Mouse (Mus musculus) hindbrain, embryonic 11.5 days (tissue): ENCODE results near the gene Rarg. TPM values are rescaled to one million over a fixed set of nuclear protein-coding genes. Genes with fewer than 3 reads are reported as not detected.

Experiments used
- ATAC-seq: fragments of 200-750 bp; cut with Nextera tagmentation; 2 replicates; pipeline ENCODE4 v1.8.0; 2017; ENCODE audit warnings: mild to moderate bottlenecking, moderate TSS enrichment, moderate library complexity; ENCODE audit not compliant: low FRiP score
- DNase-seq: peaks from one replicate; pipeline ENCODE4 v3.0.0-alpha.2; 2015; ENCODE audit warnings: low spot score
- H3K27ac ChIP-seq: fragments of 300-500 bp; sonication (generic); 2 replicates; pipeline ENCODE4 v1.5.1; 2014; ENCODE audit warnings: mild to moderate bottlenecking, low read depth, low read length
- H3K27me3 ChIP-seq: fragments of 300-500 bp; sonication (generic); 2 replicates; pipeline ENCODE4 v1.6.1; 2014; ENCODE audit warnings: mild to moderate bottlenecking, low read length, moderate library complexity, mixed read lengths; ENCODE audit not compliant: control insufficient read depth, insufficient read depth
- H3K36me3 ChIP-seq: fragments of 300-500 bp; sonication (generic); 2 replicates; pipeline ENCODE4 v1.6.1; 2014; ENCODE audit warnings: mild to moderate bottlenecking, low read length, moderate library complexity, mixed read lengths; ENCODE audit not compliant: control insufficient read depth, insufficient read depth
- H3K4me1 ChIP-seq: fragments of 300-500 bp; sonication (generic); replicated peaks from 2 replicates; pipeline ENCODE4 v1.6.1; 2014; ENCODE audit warnings: low read length, mixed read lengths; ENCODE audit not compliant: control insufficient read depth, insufficient read depth
- H3K4me2 ChIP-seq: fragments of 300-500 bp; sonication (generic); replicated peaks from 2 replicates; pipeline ENCODE4 v1.6.1; 2014; ENCODE audit warnings: mild to moderate bottlenecking, low read depth, low read length
- H3K4me3 ChIP-seq: fragments of 300-500 bp; sonication (generic); 2 replicates; pipeline ENCODE4 v1.5.1; 2014; ENCODE audit warnings: low read depth, low read length
- H3K9ac ChIP-seq: fragments of 300-500 bp; sonication (generic); 2 replicates; pipeline ENCODE4 v1.6.1; 2014; ENCODE audit warnings: low read depth, low read length
- H3K9me3 ChIP-seq: fragments of 300-500 bp; sonication (generic); 2 replicates; pipeline ENCODE4 v1.6.1; 2016; ENCODE audit warnings: low read length; ENCODE audit not compliant: control insufficient read depth
- WGBS: fragments of 180-500 bp; shearing (Covaris S2); extraction: QIAGEN DNeasy Blood & Tissue Kit; methylation state at CpG from one replicate; pipeline ENCODE4 v1.1.7; 2014; 5-methylcytosine and 5-hydroxymethylcytosine counted together
- polyA plus RNA-seq: library from polyadenylated mRNA; unstranded; fragments of >200 nt; fragmentation: Nextera tagmentation; extraction: Ambion mirVana; gene quantifications from 2 replicates; pipeline ENCODE4 v1.2.1, GENCODE M21; 2014

Rarg gene
- polyA plus RNA-seq, 1 experiment from 2014 or later: 20.3 TPM

GRCm38 (mm10) chr15:102222386-102222785, 34.9 kb downstream of the Rarg start:
- Histone ChIP-seq H3K27me3 (peaks cover 12% of the 10 kb centered on the region), H3K27ac (no peak overlapping the region), H3K9me3 (no peaks in the 10 kb centered on the region), H3K9ac (no peak overlapping the region), H3K4me3 (no peak overlapping the region), H3K36me3 (no peaks in the 10 kb centered on the region), H3K4me1 (no peaks in the 10 kb centered on the region), H3K4me2 (no peak overlapping the region)
- DNase-seq (no peak), ATAC-seq (no peak)
- whole genome bisulfite sequencing: 64% methylated on average over 10 of the region's 10 CpGs

- no peaks in the 10 kb centered on the region for H3K27me3 ChIP-seq
- no peaks in the 10 kb centered on the region for H3K4me1 ChIP-seq
- DNase-seq (no peak), ATAC-seq (no peak)
- H3K4me3 ChIP-seq: no peak overlapping the region
- no peaks in the 10 kb centered on the region for H3K9me3 ChIP-seq
- H3K36me3 ChIP-seq: peaks cover 3% of the 10 kb centered on the region; the same call in 1 of the 2 replicates
- no peak overlapping the region for H3K27ac ChIP-seq
- H3K4me2 ChIP-seq: no peak overlapping the region
- WGBS: 89% methylated on average over 7 of the region's 7 CpGs
- no peak overlapping the region for H3K9ac ChIP-seq
Observed at GRCm38 (mm10) chr15:102217325-102217724, 40.0 kb downstream of the Rarg start.

- 82% methylated on average over 16 of the region's 16 CpGs for WGBS
- no peaks in the 10 kb centered on the region for H3K9me3 ChIP-seq
- H3K36me3 ChIP-seq: peaks cover 3% of the 10 kb centered on the region; the same call in 1 of the 2 replicates
- no peak overlapping the region for H3K9ac ChIP-seq
- ATAC-seq: no peak
- no peak for DNase-seq
- no peak overlapping the region for H3K27ac ChIP-seq
- no peaks in the 10 kb centered on the region for H3K4me1 ChIP-seq
- H3K27me3 ChIP-seq: no peaks in the 10 kb centered on the region
- no peak overlapping the region for H3K4me3 ChIP-seq
- H3K4me2 ChIP-seq: no peak overlapping the region
Observed at GRCm38 (mm10) chr15:102216459-102217228, 40.7 kb downstream of the Rarg start.

GRCm38 (mm10) chr15:102215624-102216023, 41.7 kb downstream of the Rarg start:
- Histone ChIP-seq H3K27ac (no peak overlapping the region), H3K9me3 (no peaks in the 10 kb centered on the region), H3K4me2 (no peak overlapping the region), H3K4me3 (no peak overlapping the region), H3K9ac (no peak overlapping the region), H3K36me3 (peaks cover 3% of the 10 kb centered on the region; the same call in 1 of the 2 replicates), H3K4me1 (no peaks in the 10 kb centered on the region), H3K27me3 (no peaks in the 10 kb centered on the region)
- no peak for ATAC-seq
- 74% methylated on average over 6 of the region's 6 CpGs for WGBS
- no peak for DNase-seq

- Histone ChIP-seq H3K9me3 (no peaks in the 10 kb centered on the region), H3K4me2 (no peak overlapping the region), H3K27me3 (no peaks in the 10 kb centered on the region), H3K4me3 (no peak overlapping the region), H3K27ac (no peak overlapping the region), H3K36me3 (peaks cover 3% of the 10 kb centered on the region; the same call in 1 of the 2 replicates), H3K9ac (no peak overlapping the region), H3K4me1 (no peaks in the 10 kb centered on the region)
- 46% methylated on average over 2 of the region's 2 CpGs for WGBS
- no peak for DNase-seq
- no peak for ATAC-seq
Observed at GRCm38 (mm10) chr15:102214132-102214531, 43.2 kb downstream of the Rarg start.

GRCm38 (mm10) chr15:102211895-102212294, 45.4 kb downstream of the Rarg start:
- H3K27ac ChIP-seq: no peak overlapping the region
- peaks cover 15% of the 10 kb centered on the region for H3K36me3 ChIP-seq
- no peak overlapping the region for H3K9ac ChIP-seq
- H3K27me3 ChIP-seq: no peaks in the 10 kb centered on the region
- no peak for ATAC-seq
- H3K4me2 ChIP-seq: no peak overlapping the region
- 87% methylated on average over 6 of the region's 6 CpGs for WGBS
- no peak for DNase-seq
- no peak overlapping the region for H3K4me3 ChIP-seq
- no peaks in the 10 kb centered on the region for H3K4me1 ChIP-seq
- no peaks in the 10 kb centered on the region for H3K9me3 ChIP-seq

- no peaks in the 10 kb centered on the region for H3K9me3 ChIP-seq
- peaks cover 15% of the 10 kb centered on the region for H3K36me3 ChIP-seq
- no peaks in the 10 kb centered on the region for H3K27me3 ChIP-seq
- H3K9ac ChIP-seq: no peak overlapping the region
- ATAC-seq (no peak), DNase-seq (no peak)
- no peak overlapping the region for H3K4me2 ChIP-seq
- H3K4me3 ChIP-seq: no peak overlapping the region
- 96% methylated on average over 4 of the region's 4 CpGs for WGBS
- no peaks in the 10 kb centered on the region for H3K4me1 ChIP-seq
- no peak overlapping the region for H3K27ac ChIP-seq
Observed at GRCm38 (mm10) chr15:102210816-102211215, 46.5 kb downstream of the Rarg start.

DNA sequence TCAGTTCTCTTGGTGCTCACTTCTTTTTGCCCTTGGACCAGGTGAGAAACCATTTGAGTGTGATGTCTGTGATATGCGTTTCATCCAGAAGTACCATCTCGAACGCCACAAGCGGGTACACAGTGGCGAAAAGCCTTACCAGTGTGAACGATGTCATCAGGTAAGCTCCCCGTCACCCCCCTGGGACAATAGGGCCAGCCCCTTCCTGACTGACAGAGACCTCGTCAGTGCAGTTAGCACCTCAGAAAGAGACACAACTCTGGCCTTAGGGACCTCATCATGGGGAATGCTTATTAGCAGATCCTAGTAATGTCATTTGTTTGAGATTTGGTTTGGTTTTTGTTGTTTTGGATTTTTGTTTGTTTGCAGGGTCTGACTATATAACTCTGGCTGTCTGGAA, 48.2 kb downstream of the Rarg start:
- Histone ChIP-seq H3K9ac (no peak overlapping the region), H3K4me1 (peaks cover 8% of the 10 kb centered on the region), H3K4me2 (no peak overlapping the region), H3K27me3 (no peaks in the 10 kb centered on the region), H3K9me3 (no peaks in the 10 kb centered on the region), H3K27ac (no peak overlapping the region), H3K36me3 (peaks cover 15% of the 10 kb centered on the region), H3K4me3 (no peak overlapping the region)
- 95% methylated on average over 8 of the region's 8 CpGs for WGBS
- no peak for ATAC-seq
- DNase-seq: no peak

GRCm38 (mm10) chr15:102208092-102208561, 49.2 kb downstream of the Rarg start:
- Histone ChIP-seq H3K9ac (no peak overlapping the region), H3K4me1 (peaks cover 8% of the 10 kb centered on the region), H3K4me2 (no peak overlapping the region), H3K36me3 (peaks cover 15% of the 10 kb centered on the region), H3K27ac (no peak overlapping the region), H3K27me3 (no peaks in the 10 kb centered on the region), H3K9me3 (no peaks in the 10 kb centered on the region), H3K4me3 (no peak overlapping the region)
- 95% methylated on average over 9 of the region's 9 CpGs for WGBS
- ATAC-seq: no peak
- DNase-seq: no peak
